Mouse (Mus musculus): ENCODE data around the gene Gm20388. TPM values are rescaled to one million over a fixed set of nuclear protein-coding genes. Genes with fewer than 3 reads are reported as not detected.

Gm20388 gene
- polyA plus RNA-seq, 1 experiment from 2014 or later = not detected

GRCm38 (mm10) chr8:122766647-122767200, 2856.1 kb downstream of the Gm20388 start:
- H3K9me3 ChIP-seq (replicated peaks) = no peaks in the 10 kb centered on the region
- peaks cover 33% of the 10 kb centered on the region for H3K27me3 ChIP-seq
- WGBS = 62% methylated on average over 8 of the region's 8 CpGs
- no peak overlapping the region for H3K27ac ChIP-seq
- peaks cover 20% of the 10 kb centered on the region for H3K4me1 ChIP-seq (replicated peaks)
- no peak for ATAC-seq (replicated peaks; ENCODE audit: insufficient number of reproducible peaks, insufficient read depth, low FRiP score, low read depth)
- H3K4me2 ChIP-seq = no peak overlapping the region
- no peak overlapping the region for H3K9ac ChIP-seq
- H3K4me3 ChIP-seq = no peak overlapping the region
- no peaks in the 10 kb centered on the region for H3K36me3 ChIP-seq

- no peaks in the 10 kb centered on the region for H3K9me3 ChIP-seq (replicated peaks)
- ATAC-seq (replicated peaks; ENCODE audit: insufficient number of reproducible peaks, insufficient read depth, low FRiP score, low read depth) = no peak
- peaks cover 35% of the 10 kb centered on the region for H3K27me3 ChIP-seq
- H3K36me3 ChIP-seq = no peaks in the 10 kb centered on the region
- peaks cover 20% of the 10 kb centered on the region for H3K4me1 ChIP-seq (replicated peaks)
- WGBS = 49% methylated on average over 9 of the region's 9 CpGs
- H3K4me3 ChIP-seq = no peak overlapping the region
- H3K4me2 ChIP-seq = no peak overlapping the region
- H3K9ac ChIP-seq = no peak overlapping the region
- no peak overlapping the region for H3K27ac ChIP-seq
These were observed 2856.6 kb downstream of the Gm20388 start for GRCm38 (mm10) chr8:122767229-122767628.

GRCm38 (mm10) chr8:122769251-122770058, 2858.8 kb downstream of the Gm20388 start:
- Histone ChIP-seq H3K9me3 (replicated peaks) (no peaks in the 10 kb centered on the region), H3K4me3 (no peak overlapping the region), H3K36me3 (no peaks in the 10 kb centered on the region), H3K27ac (no peak overlapping the region), H3K4me1 (replicated peaks) (peaks cover 12% of the 10 kb centered on the region; the same call in 1 of the 2 replicates), H3K4me2 (no peak overlapping the region), H3K27me3 (peaks cover 44% of the 10 kb centered on the region), H3K9ac (no peak overlapping the region)
- 46% methylated on average over 24 of the region's 24 CpGs for WGBS
- ATAC-seq (replicated peaks; ENCODE audit: insufficient number of reproducible peaks, insufficient read depth, low FRiP score, low read depth) = no peak; the same call in 1 of the 2 replicates

GRCm38 (mm10) chr8:122772431-122773060, 2861.9 kb downstream of the Gm20388 start:
- Histone ChIP-seq H3K9ac (no peak overlapping the region), H3K9me3 (replicated peaks) (no peaks in the 10 kb centered on the region), H3K4me2 (no peak overlapping the region), H3K36me3 (no peaks in the 10 kb centered on the region), H3K4me3 (no peak overlapping the region), H3K4me1 (replicated peaks) (peaks cover 17% of the 10 kb centered on the region), H3K27ac (no peak overlapping the region), H3K27me3 (peaks cover 49% of the 10 kb centered on the region)
- 23% methylated on average over 10 of the region's 10 CpGs for WGBS
- no peak for ATAC-seq (replicated peaks; ENCODE audit: insufficient number of reproducible peaks, insufficient read depth, low FRiP score, low read depth)

- no peaks in the 10 kb centered on the region for H3K9me3 ChIP-seq (replicated peaks)
- peak within 1 kb of the TSS; percentile 20; the same call in 1 of the 2 replicates for H3K27ac ChIP-seq
- peak within 1 kb of the TSS; percentile 88 for H3K9ac ChIP-seq
- H3K27me3 ChIP-seq = peaks cover 27% of the 10 kb centered on the region
- 1% methylated on average over 50 of the region's 50 CpGs for WGBS
- H3K4me2 ChIP-seq = peak within 1 kb of the TSS; percentile 84
- peaks cover 4% of the 10 kb centered on the region; the same call in 1 of the 2 replicates for H3K36me3 ChIP-seq
- H3K4me3 ChIP-seq = peak within 1 kb of the TSS; percentile 94
- H3K4me1 ChIP-seq (replicated peaks) = peaks cover 13% of the 10 kb centered on the region
- ATAC-seq (replicated peaks; ENCODE audit: insufficient number of reproducible peaks, insufficient read depth, low FRiP score, low read depth) = no peak
These were observed 2864.9 kb downstream of the Gm20388 start, which contains the start of gene Acsf3 for GRCm38 (mm10) chr8:122775285-122776155. Gene Acsf3 (plus strand): TSS chr8:122775486.

- ATAC-seq (replicated peaks; ENCODE audit: insufficient number of reproducible peaks, insufficient read depth, low FRiP score, low read depth) = no peak
- Histone ChIP-seq H3K27me3 (peaks cover 13% of the 10 kb centered on the region), H3K4me2 (no peak overlapping the region), H3K9ac (no peak overlapping the region), H3K27ac (no peak overlapping the region), H3K4me3 (no peak overlapping the region), H3K4me1 (replicated peaks) (peaks cover 13% of the 10 kb centered on the region), H3K9me3 (replicated peaks) (no peaks in the 10 kb centered on the region), H3K36me3 (peaks cover 5% of the 10 kb centered on the region; the same call in 1 of the 2 replicates)
- WGBS = 89% methylated on average over 6 of the region's 6 CpGs
These were observed 2867.1 kb downstream of the Gm20388 start for GRCm38 (mm10) chr8:122777701-122778100.

GRCm38 (mm10) chr8:122778703-122779239, 2868.1 kb downstream of the Gm20388 start:
- Histone ChIP-seq H3K9me3 (replicated peaks) (no peaks in the 10 kb centered on the region), H3K4me3 (no peak overlapping the region), H3K27me3 (peaks cover 7% of the 10 kb centered on the region), H3K9ac (no peak overlapping the region), H3K36me3 (peaks cover 5% of the 10 kb centered on the region; the same call in 1 of the 2 replicates), H3K4me2 (no peak overlapping the region), H3K4me1 (replicated peaks) (peaks cover 13% of the 10 kb centered on the region), H3K27ac (no peak overlapping the region)
- 56% methylated on average over 3 of the region's 3 CpGs for WGBS
- no peak for ATAC-seq (replicated peaks; ENCODE audit: insufficient number of reproducible peaks, insufficient read depth, low FRiP score, low read depth)

GRCm38 (mm10) chr8:122779255-122779654, 2868.6 kb downstream of the Gm20388 start:
- Histone ChIP-seq H3K4me2 (no peak overlapping the region), H3K36me3 (peaks cover 5% of the 10 kb centered on the region; the same call in 1 of the 2 replicates), H3K27me3 (peaks cover 7% of the 10 kb centered on the region), H3K27ac (no peak overlapping the region), H3K9me3 (replicated peaks) (no peaks in the 10 kb centered on the region), H3K4me3 (no peak overlapping the region), H3K9ac (no peak overlapping the region), H3K4me1 (replicated peaks) (peaks cover 13% of the 10 kb centered on the region)
- 72% methylated on average over 9 of the region's 9 CpGs for WGBS
- ATAC-seq (replicated peaks; ENCODE audit: insufficient number of reproducible peaks, insufficient read depth, low FRiP score, low read depth) = no peak

- Histone ChIP-seq H3K27me3 (no peaks in the 10 kb centered on the region), H3K4me1 (replicated peaks) (no peaks in the 10 kb centered on the region), H3K9ac (no peak overlapping the region), H3K9me3 (replicated peaks) (no peaks in the 10 kb centered on the region), H3K4me2 (no peak overlapping the region), H3K36me3 (peaks cover 18% of the 10 kb centered on the region; the same call in 1 of the 2 replicates), H3K4me3 (no peak overlapping the region), H3K27ac (no peak overlapping the region)
- WGBS = 73% methylated on average over 1 of the region's 1 CpGs
- ATAC-seq (replicated peaks; ENCODE audit: insufficient number of reproducible peaks, insufficient read depth, low FRiP score, low read depth) = no peak
These were observed 2874.1 kb downstream of the Gm20388 start for GRCm38 (mm10) chr8:122784756-122785155.

- Histone ChIP-seq H3K4me2 (no peak overlapping the region), H3K9me3 (replicated peaks) (no peaks in the 10 kb centered on the region), H3K27ac (no peak overlapping the region), H3K36me3 (peaks cover 13% of the 10 kb centered on the region; the same call in 1 of the 2 replicates), H3K4me1 (replicated peaks) (peaks cover 11% of the 10 kb centered on the region), H3K4me3 (no peak overlapping the region), H3K9ac (no peak overlapping the region), H3K27me3 (no peaks in the 10 kb centered on the region)
- whole genome bisulfite sequencing = 85% methylated on average over 5 of the region's 5 CpGs
- no peak for ATAC-seq (replicated peaks; ENCODE audit: insufficient number of reproducible peaks, insufficient read depth, low FRiP score, low read depth)
These were observed 2879.2 kb downstream of the Gm20388 start for GRCm38 (mm10) chr8:122789796-122790195.
